Mouse (Mus musculus) liver, postnatal 0 days (tissue): ENCODE data around the gene Rpl4.

Experiments used
- CTCF ChIP-seq: sonication (generic); IDR thresholded peaks from 2 replicates; pipeline ENCODE4 v1.5.1; 2016; ENCODE audit warnings: antibody characterized with exemption, low read depth
- EP300 ChIP-seq: IDR thresholded peaks from 2 replicates; pipeline ENCODE4 v1.6.1; 2016; ENCODE audit warnings: antibody characterized with exemption, low read depth, mild to moderate bottlenecking

GRCm38 (mm10) chr9:64202331-64202730 is 29.2 kb downstream of the Rpl4 start:
- TF ChIP-seq CTCF (no peak), EP300 (no peak)
